Mouse (Mus musculus) brain, adult 2 months (tissue): ENCODE measurements around the gene Emc10.

ENCODE experiments used
- DNase-seq: peaks from one replicate; pipeline ENCODE4 v3.0.0; 2011; ENCODE audit warnings: low read depth, low spot score

Emc10 gene

GRCm38 (mm10) chr7:44485572-44486195, 10.6 kb downstream of the Emc10 start:
- DNase-seq: no peak

GRCm38 (mm10) chr7:44484841-44485571, 11.3 kb downstream of the Emc10 start:
- peak; percentile 93 for DNase-seq

- no peak for DNase-seq
These were observed 12.2 kb downstream of the Emc10 start for GRCm38 (mm10) chr7:44484109-44484508.

GRCm38 (mm10) chr7:44482836-44483435, 13.4 kb downstream of the Emc10 start:
- DNase-seq: no peak

- DNase-seq: peak; percentile 79
These were observed 21.2 kb downstream of the Emc10 start for GRCm38 (mm10) chr7:44475046-44475614.

- DNase-seq: peak; percentile 96
These were observed 21.9 kb downstream of the Emc10 start for GRCm38 (mm10) chr7:44474419-44474818.

GRCm38 (mm10) chr7:44472961-44473646, 23.2 kb downstream of the Emc10 start:
- DNase-seq: peak; percentile 63

GRCm38 (mm10) chr7:44472558-44472885, 23.8 kb downstream of the Emc10 start:
- no peak for DNase-seq

- peak; percentile 82 for DNase-seq
These were observed 24.3 kb downstream of the Emc10 start for GRCm38 (mm10) chr7:44471880-44472557.

GRCm38 (mm10) chr7:44470696-44471612, 25.4 kb downstream of the Emc10 start:
- no peak for DNase-seq

- DNase-seq: no peak
These were observed 26.4 kb downstream of the Emc10 start for GRCm38 (mm10) chr7:44469677-44470675.

- DNase-seq: no peak
These were observed 27.6 kb downstream of the Emc10 start for GRCm38 (mm10) chr7:44468644-44469285.

- peak; percentile 100 for DNase-seq
These were observed 28.4 kb downstream of the Emc10 start, which contains the start of gene Josd2 for GRCm38 (mm10) chr7:44467811-44468411. Gene Josd2, plus strand, starts transcription at chr7:44467980.

- no peak for DNase-seq
These were observed 29.4 kb downstream of the Emc10 start for GRCm38 (mm10) chr7:44466888-44467311.

- peak; percentile 14 for DNase-seq
These were observed 30.1 kb downstream of the Emc10 start for GRCm38 (mm10) chr7:44466006-44466887.

- peak; percentile 20 for DNase-seq
These were observed 31.2 kb downstream of the Emc10 start, which contains the start of gene Aspdh for GRCm38 (mm10) chr7:44465111-44465510. Gene Aspdh, plus strand, starts transcription at chr7:44465391.

GRCm38 (mm10) chr7:44464511-44464910, 31.8 kb downstream of the Emc10 start:
- peak; percentile 99 for DNase-seq
